Mouse (Mus musculus) left cerebral cortex, postnatal 14 days (tissue): ENCODE measurements around the gene Apoh. TPM values are rescaled to one million over a fixed set of nuclear protein-coding genes. Genes with fewer than 3 reads are reported as not detected.

Experiments used
- DNase-seq, 2 experiments: peaks; one replicate each; pipeline ENCODE4 v3.0.0; 2021 to 2022; ENCODE audit warnings: low spot score in 2 of 2, mixed read lengths in 1 of 2
- intact Hi-C: fragments of 180-260 bp; cut with DNase I; formaldehyde crosslinking; loops from one replicate; pipeline ENCODE4 v1.15.1; 2025
- total RNA-seq, 2 experiments: library from RNA; stranded (reverse); gene quantifications; 2 replicates each; pipeline ENCODE4 v1.2.3; 2021

Gene Apoh
- total RNA-seq, 2 experiments from 2014 or later = 0.38 to 0.40 TPM

DNA sequence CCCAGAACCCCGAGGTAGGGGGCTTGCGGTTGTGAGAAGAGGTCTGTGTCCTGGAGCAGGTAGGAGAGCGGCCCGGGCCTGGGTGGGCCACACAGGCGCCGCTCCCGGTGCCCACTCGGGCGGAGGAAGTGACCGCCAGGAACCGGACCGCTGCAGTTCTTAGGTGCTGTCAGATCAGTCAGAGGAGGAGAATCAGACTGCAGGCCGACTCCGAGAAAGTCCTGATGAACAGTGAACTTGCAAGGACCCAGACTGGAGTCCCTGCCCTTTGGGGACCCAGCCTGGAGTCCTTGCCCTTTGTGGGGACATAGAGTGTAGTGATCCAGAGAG, 82.4 kb downstream of the Apoh start:
- intact Hi-C loops = no loop called here
- DNase-seq = no peak

DNA sequence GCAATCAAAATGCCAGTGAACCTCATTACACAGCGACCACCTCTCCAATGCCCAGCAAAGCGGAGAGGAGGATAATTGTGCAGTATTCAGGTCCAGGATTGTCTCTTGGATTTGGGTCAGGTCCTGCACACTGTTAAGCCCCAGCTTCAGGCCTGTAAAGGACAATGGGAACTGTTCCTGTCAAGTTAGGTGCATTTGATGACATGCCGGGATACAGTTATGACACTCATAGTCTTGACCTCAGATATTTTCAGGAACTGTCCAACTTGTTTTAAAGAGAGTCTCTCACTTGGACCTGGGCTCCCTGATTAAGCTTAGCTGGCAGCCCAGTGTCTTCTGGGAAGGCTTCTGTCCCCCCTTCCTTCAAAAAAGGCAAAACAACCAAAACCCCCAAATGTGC, 82.9 kb downstream of the Apoh start:
- DNase-seq = no peak
- intact Hi-C loops = no loop called here

DNA sequence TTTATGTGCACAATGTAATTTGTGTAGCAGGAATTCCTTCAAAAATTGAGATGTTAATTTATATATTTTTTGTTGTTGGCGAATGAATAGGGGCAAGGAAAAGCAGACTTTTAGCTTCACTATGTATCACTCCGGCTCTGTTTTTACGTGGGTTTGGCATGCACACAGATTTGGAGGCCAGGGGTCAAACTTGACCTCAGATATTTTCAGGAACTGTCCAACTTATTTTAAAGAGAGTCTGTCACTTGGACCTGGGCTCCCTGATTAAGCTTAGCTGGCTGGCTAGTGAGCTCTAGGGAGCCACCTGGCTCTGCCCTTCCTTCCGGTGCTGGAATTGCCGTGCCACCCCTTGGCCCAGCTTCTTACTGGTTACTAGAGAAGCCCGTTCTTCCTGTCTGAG, 84.0 kb downstream of the Apoh start:
- DNase-seq = no peak
- intact Hi-C loops = no loop called here

DNA sequence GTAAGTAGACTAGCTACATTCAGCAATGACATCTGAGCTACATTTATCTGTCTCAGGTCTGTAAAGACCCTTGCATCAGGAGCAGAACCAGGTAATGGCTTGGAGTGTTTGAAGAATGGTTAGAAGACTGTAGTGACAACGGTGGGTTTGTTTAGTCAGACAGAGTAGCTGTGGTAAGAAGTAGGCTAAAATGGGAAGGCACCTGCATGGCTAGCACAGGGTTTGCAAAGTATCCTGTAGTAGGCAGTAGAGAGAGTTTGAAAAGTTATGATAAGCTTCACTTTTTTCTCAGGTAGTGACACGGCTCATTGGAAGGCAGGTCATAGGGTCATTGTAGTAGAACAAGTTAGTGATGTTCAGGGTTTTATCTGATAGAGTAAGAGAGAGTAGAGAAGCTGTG, 85.9 kb downstream of the Apoh start:
- no peak for DNase-seq
- intact Hi-C loops = no loop called here

DNA sequence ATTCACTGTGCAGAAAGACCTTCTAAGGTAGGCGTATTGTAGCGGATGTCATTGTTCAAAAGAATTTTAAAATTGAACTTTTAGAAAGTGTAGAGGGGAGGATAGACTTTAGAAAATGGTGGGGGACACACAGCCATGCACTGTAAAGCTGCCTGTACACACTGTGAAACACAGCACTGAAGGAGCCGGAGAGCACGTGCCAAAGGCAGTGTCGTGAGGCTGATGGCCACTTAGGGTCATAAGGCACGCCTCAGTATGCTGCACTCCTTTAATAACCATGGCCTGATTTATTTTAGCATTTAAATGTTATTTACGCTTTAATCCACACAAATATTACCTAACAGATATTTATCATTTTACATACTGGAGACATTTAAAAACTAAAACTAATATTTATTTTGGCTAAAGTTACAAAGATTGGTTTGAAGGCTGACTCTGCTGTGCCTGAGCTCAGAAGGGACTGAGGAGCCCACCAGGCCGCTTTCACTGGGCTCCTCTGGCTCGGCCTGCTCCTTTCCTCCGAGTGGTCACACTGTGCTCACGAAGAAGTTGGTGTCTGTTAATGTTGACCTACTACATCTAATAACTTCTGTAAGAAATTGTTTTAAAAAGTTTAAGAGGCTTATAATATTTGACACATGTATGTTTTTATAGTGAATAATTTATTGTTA, 100.9 kb downstream of the Apoh start:
- intact Hi-C loops = no loop called here
- no peak for DNase-seq

DNA sequence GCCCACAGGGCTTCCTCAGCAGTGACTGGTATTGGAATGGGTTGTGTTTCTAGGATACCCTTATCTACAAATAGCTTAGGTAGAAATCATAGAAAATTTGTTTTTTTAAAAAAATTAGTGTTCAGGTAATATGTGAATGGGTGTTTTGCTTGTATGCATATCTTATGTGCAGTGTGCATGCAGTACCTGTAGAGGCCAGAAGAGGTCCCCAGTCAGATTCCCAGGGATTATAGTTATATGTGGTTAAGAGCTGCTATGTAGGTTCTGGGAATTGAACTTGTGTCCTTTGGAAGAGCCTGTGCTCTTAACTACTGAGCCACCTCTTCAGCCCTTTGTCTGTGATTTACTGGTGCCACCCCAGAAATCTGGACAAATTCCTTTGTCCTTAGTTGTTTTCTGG, 104.0 kb downstream of the Apoh start:
- peak in 1 of 2 experiments; percentile 26 for DNase-seq
- intact Hi-C loops = loop anchor here (5.0 kb wide), 2 partner anchors 325 to 730 kb away; no protein-coding TSS in a partner anchor

DNA sequence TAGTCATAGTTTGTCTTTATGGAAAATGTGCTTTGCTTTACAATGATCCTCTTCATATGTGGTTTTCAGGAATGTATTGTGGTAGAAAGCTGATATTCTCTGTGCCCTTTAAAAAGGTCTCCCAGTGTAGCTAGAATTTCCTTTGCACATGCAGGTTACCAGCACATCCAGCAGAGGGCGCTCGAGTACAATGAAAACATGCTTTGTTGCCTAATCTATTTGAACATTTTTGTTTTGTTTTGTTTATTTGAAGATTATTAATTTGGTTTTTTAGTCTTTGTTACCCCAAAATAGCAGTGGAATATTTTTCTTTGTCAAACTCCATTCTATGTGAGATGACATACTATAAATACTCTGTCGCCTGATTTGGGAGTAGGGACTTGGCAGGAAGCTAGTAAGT, 106.7 kb downstream of the Apoh start:
- intact Hi-C loops = loop anchor here (1.0 to 5.0 kb wide), 4 partner anchors 322 to 743 kb away; no protein-coding TSS in a partner anchor
- peak; percentile 51 to 80 for DNase-seq

DNA sequence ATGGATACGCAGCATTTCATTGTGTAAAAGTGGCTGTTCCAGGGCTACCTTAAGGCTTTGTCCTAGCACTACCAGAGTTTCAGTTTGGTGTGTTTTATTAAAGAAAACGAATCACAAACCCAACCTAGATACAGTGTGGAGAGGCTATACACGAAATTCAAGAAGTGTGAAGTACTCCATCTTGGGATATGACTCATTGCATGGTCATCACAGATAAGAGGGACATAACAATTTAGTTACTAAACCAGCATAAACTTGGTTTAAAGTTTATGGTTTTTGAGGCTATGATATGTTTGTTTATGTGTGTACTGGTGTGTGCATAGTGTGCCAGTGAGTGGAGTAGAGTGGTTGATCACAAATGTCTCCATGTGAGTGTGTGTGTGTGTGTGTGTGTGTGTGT, 116.4 kb downstream of the Apoh start:
- intact Hi-C loops = no loop called here
- DNase-seq = no peak

Other genes with a start within 250 kb of the Apoh start
- 100 to 1,000 TPM; 135 to 157 TPM for gene Prkca, start 574 bp downstream of the Apoh start, total RNA-seq
- gene Cep112, start 81.8 kb downstream of the Apoh start, total RNA-seq = 1 to 10 TPM; 6.6 to 6.9 TPM